Mouse (Mus musculus) ES-CJ7 (cell line): ENCODE data around the gene Pdpr.
"Not testable (repeated sequence)": the region's sequence is repeated elsewhere in the genome, so short reads cannot be mapped to it uniquely, and the experiment has no call there.

ENCODE experiments used
- DNase-seq: peaks from one replicate; pipeline ENCODE4 v3.0.0; 2011; ENCODE audit warnings: low read depth, low spot score

Gene Pdpr

DNA sequence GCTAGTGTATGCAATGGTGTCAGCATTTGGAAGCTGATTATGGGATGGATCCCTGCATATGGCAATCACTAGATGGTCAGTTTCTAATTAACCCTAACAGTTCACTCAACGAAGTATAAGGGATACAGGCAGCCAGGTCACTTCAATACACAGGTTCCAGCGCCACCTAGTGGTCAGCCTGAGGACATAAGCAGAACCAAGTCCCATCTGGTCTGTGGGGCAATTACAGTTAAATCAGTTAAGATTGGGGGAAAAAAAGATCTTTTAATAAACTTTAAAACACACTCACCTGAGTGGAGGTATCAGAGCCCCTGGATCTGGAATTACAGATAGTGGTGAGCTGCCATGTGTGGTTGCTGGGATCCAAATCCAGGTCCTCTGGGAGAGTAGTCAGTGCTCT, 4.3 kb upstream of the Pdpr start:
- DNase-seq: peak; percentile 84

- no peak for DNase-seq
Measured at GRCm38 (mm10) chr8:111091706-111092105, 2.7 kb upstream of the Pdpr start.

- DNase-seq: not testable (repeated sequence)
Measured at GRCm38 (mm10) chr8:111092326-111092725, 2.1 kb upstream of the Pdpr start, which contains the start of gene Clec18a. Gene Clec18a, minus strand, starts transcription at chr8:111092426.

- DNase-seq: not testable (repeated sequence)
Measured at GRCm38 (mm10) chr8:111094719-111095302, 381 bp downstream of the Pdpr start.

GRCm38 (mm10) chr8:111114891-111115290, 20.5 kb downstream of the Pdpr start:
- DNase-seq: no peak

DNA sequence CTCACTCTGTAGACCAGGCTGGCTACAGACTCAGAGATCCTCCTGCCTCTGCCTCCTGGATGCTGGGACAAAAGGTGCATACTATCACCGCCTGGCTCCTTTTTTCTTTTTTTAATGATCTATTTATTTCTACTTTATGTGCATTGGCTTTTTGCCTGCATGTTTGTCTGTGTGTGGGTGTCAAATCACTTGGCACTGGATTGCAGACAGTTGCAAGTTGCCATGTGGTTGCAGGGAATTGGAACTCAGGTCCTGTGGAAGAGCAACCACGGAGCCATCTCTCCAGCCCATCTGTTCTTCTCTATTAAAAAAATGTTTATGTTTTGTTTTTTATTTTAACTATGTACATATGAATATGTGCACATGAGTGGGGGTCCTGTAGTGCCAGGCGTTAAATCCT, 25.1 kb downstream of the Pdpr start:
- DNase-seq: no peak

GRCm38 (mm10) chr8:111130756-111131155, 36.3 kb downstream of the Pdpr start:
- no peak for DNase-seq

DNA sequence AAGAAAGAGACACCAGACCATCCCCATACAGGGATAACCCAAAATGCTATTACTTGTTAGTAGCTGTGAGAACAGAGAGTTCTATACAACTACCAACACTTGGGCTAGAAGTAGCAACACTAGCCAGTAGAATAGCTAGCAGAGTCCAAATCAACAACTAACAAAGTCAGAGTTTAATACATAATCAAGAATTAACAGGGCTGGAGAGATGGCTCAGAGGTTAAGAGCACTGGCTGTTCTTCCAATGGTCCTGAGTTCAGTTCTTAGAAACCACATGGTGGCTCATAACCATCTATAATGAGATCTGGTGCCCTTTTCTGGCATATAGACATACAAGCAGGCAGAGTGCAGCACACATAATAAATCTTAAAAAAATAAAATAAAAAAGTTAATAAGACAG, 48.1 kb downstream of the Pdpr start:
- DNase-seq: no peak

DNA sequence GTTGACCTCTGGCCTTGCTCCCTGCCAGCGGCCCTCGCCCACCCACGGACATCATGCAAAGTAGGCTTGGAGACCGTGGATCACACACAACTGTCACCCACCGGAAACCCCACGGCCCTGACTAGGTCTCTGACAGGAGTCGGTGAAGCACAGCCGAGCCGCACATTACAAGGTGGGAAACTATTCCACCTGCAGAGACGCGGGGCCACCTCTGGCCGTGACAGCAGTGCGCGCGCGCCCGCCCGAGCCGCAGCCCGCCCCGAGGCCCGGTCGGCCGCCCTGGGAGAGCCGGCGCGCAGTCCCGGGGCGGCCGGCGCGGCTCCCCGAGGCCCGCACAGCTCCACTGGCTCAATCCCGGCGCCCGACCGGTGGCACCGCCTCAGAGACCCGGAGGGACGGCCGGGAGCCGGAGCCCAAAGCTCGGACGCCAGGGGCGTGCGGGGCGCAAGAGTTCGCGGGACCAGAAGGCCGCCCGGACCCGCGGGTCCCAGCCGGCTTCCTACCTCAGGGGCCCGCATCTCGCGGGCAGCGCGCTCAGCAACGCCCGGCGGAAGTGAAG, 50.5 kb downstream of the Pdpr start:
- peak; percentile 22 for DNase-seq

GRCm38 (mm10) chr8:111145460-111146012, 51.1 kb downstream of the Pdpr start:
- DNase-seq: peak; percentile 90

DNA sequence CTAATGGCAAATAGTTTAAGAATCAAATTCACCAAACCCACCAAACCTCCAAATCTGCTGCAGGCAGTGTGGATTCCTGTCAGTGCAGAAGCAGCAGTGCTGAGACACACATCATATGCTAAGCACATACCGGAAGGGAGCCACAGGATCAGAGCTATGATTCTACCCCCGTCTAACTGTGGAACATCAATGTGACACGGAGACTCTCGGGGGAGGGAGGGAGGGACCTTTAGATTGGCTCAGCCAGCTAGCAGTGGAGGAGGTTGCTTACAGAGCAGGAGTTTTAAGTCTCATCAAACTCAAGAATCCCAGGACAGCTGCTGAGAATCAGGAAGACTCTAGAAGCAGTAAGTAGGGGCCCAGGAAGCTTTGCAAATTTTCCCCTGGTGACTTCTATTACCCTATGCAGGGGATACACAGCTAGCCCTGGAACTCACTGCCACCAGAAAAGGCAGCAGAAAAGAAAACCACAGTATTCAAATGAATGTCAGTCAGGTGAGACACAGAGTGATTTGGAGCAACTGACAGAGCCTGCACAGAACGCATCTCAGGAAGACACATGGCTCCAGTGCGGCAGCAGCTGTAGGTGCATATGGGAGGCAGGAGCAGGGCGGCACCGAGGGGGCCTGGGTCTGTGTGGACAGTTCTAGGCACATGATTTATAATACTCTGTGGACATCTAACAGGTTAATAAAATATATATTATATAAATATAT, 61.4 kb downstream of the Pdpr start:
- DNase-seq: no peak

- peak; percentile 75 for DNase-seq
Measured at GRCm38 (mm10) chr8:111157617-111158016, 63.2 kb downstream of the Pdpr start.

DNA sequence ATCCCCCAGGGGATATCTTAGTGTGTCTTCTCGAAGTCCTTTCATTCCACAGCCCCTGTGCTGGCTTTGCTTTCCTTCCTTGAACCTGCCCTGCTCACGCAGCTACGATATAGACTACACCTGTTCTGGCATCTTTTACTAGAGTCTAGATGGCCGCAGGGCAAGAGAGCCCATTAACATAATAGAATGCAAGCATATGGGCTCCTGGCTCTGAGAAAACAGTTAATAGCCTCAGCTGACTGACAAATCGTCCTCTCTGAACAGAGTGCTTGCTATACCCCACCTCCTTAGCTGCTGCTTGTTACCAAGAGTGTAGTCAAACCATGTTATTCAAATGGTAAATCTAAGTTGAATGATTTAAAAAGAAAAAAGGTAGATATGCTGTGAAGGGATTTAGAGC, 77.2 kb downstream of the Pdpr start:
- no peak for DNase-seq

- no peak for DNase-seq
Measured at GRCm38 (mm10) chr8:111185472-111185947, 91.1 kb downstream of the Pdpr start.
